Mouse (Mus musculus): Measurements from ENCODE around the gene Wfdc8.

DNA sequence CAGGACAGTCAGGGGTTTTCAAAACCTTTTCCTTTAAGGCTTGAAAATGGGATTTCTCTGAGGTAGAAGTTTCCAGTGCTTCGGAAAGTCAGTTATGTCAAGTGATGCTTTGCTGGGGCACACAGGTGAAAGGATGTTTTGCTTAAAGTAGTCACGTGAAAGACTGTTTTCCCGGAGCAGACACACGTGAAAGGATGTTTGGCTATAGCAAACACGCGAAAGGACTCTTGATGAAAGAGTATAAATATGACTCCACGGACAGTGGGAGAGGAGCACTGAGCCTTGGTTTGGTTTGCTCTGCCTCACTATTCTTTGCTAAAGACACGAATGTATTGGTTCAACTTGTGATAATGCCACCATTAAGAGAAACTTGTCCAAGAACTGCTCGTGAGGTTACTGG lies 61.9 kb downstream of the Wfdc8 start:
- no peak for TF ChIP-seq POLR2A (IDR thresholded peaks at IDR 0.05; ENCODE audit: extremely low read depth, insufficient read depth, low read length)
- TF ChIP-seq CTCF (IDR thresholded peaks at IDR 0.05; ENCODE audit: low read depth, low read length) = no peak
